Mouse (Mus musculus): ENCODE measurements around the gene Ankrd45.

DNA sequence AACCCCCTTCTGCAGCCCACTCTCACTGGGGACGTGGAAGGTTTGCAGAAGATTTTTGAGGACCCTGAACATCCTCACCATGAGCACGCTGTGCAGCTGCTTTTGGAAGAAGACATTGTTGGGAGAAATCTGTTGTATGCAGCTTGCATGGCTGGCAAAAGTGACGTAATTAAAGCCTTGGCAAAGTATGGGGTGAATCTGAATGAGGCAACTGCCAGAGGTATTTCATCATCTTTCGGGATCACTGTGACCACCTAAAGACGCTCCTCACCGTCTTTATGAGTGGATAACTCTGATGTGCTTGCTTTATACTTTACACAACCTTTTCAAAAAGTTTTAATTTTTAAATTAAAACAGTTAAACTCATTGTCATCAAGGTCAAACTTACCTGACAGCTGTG lies 8.6 kb downstream of the Ankrd45 start:
- TF ChIP-seq POLR2A (IDR thresholded peaks at IDR 0.05; ENCODE audit: low read depth, low read length) (no peak), CTCF (conservative IDR thresholded peaks at IDR 0.05 in 1 of 2, IDR thresholded peaks at IDR 0.05 in 1 of 2; ENCODE audit: low read depth in 2 of 2, low read length in 2 of 2) (no peak), SMC3 (IDR thresholded peaks at IDR 0.05; ENCODE audit: low read depth, low read length) (no peak), E2F4 (IDR thresholded peaks at IDR 0.05; ENCODE audit: insufficient replicate concordance, low read depth, low read length) (no peak), CHD2 (IDR thresholded peaks at IDR 0.05; ENCODE audit: low read length) (no peak), CHD1 (IDR thresholded peaks at IDR 0.05; ENCODE audit: low read depth, low read length) (no peak), JUND (conservative IDR thresholded peaks at IDR 0.05; ENCODE audit: low read depth, low read length) (no peak), GABPA (IDR thresholded peaks at IDR 0.05; ENCODE audit: insufficient replicate concordance, low read depth, low read length) (no peak), RAD21 (IDR thresholded peaks at IDR 0.05; ENCODE audit: low read depth, low read length) (no peak)

Measured in CH12.LX (cell line).